Mouse (Mus musculus) cerebellum, postnatal 36 days (tissue): ENCODE results near the gene Pgpep1l.
A peak's percentile ranks its signal among the peaks of the same experiment; 100 is the strongest.

ENCODE experiments used
- DNase-seq, 2 experiments: peaks; one replicate each; pipeline ENCODE4 v3.0.0; 2021 to 2022; ENCODE audit warnings: mixed read lengths in 2 of 2

Gene Pgpep1l

DNA sequence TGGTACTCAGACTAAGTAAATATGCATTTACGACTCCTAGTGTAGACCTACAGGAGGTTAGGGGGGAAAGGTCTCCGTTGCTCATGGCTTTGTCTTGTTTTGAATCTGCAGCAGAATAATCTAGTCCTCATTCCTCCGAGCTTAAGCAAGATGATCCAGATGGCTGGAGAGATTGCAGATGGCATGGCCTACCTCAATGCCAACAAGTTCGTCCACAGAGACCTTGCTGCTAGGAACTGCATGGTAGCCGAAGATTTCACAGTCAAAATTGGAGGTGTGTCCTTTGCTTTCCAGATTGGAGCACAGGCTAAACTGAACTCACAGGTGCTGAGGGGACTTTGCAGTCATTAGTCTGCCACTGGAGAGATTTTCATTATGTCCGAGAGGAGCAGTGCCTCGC is 52.1 kb downstream of the Pgpep1l start:
- DNase-seq: peak; percentile 49 to 50

GRCm38 (mm10) chr7:68210417-68210816 is 53.6 kb downstream of the Pgpep1l start:
- no peak for DNase-seq

DNA sequence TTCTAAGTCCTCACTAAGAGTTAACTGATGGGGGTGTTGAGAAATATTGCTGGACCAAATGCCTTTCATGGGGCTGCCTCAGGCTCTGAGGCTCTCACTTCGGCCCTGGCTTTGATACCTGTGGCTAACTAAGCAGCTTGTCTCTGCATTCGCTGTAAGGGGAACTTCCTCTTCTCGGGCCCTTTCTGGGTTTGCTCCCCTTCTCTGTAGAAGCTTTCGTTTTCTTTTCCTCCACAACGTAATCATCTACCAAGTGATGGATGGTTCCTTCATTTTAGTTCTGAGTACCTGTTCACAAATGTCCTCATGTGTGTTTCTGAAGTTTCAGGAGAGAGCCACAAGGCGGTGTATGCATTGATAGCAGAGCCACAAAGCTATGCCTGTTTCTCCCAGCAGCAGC is 55.0 kb downstream of the Pgpep1l start:
- no peak for DNase-seq

GRCm38 (mm10) chr7:68205776-68206427 is 58.1 kb downstream of the Pgpep1l start:
- no peak for DNase-seq

DNA sequence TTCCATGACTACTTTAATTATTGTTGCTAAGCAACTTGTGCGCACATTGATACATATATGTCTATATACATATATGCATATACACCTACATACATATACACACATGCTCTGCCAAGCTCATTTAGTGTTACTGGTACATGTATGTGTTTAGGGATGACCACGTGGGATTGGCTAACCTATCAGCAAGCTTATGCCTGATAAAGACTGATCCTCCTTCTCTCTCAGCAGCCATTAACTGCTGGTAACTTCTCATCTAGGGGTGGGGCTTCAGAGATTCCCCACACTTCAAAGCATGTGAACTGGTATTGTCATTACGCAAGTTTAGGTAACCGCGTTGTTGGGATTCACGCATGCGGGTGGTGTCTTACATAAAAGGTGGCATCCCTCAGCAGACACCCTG is 64.4 kb downstream of the Pgpep1l start:
- DNase-seq: no peak

GRCm38 (mm10) chr7:68193958-68194695 is 69.9 kb downstream of the Pgpep1l start:
- DNase-seq: no peak

- DNase-seq: no peak
Measured at GRCm38 (mm10) chr7:68189691-68190456, 74.2 kb downstream of the Pgpep1l start.

DNA sequence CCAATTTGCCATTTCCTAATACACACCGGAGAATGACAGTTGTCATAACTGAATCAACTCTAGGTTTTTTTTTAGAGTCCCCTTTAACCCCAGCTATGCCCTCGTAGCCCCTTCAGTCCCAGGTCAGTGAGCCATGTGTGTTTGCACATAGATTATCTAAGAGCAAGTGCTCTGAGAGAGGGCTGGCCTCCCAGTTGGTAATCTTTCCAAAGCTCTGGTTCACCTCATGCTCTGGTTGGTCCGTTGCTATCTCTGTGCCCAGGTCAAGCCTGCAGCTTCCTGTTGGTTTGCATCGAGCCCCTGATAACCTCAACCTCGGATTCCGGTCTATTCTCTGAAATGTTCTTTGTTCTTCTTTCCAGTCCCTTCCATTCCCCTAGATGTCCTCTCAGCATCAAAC is 74.8 kb downstream of the Pgpep1l start:
- DNase-seq: no peak
